Mouse (Mus musculus): ENCODE measurements around the gene Bbox1. TPM values are rescaled to one million over a fixed set of nuclear protein-coding genes. Genes with fewer than 3 reads are reported as not detected.
A peak's percentile ranks its signal among the peaks of the same experiment; 100 is the strongest.

Gene Bbox1
- polyA plus RNA-seq, 1 experiment from 2014 or later, result 8.1 TPM

DNA sequence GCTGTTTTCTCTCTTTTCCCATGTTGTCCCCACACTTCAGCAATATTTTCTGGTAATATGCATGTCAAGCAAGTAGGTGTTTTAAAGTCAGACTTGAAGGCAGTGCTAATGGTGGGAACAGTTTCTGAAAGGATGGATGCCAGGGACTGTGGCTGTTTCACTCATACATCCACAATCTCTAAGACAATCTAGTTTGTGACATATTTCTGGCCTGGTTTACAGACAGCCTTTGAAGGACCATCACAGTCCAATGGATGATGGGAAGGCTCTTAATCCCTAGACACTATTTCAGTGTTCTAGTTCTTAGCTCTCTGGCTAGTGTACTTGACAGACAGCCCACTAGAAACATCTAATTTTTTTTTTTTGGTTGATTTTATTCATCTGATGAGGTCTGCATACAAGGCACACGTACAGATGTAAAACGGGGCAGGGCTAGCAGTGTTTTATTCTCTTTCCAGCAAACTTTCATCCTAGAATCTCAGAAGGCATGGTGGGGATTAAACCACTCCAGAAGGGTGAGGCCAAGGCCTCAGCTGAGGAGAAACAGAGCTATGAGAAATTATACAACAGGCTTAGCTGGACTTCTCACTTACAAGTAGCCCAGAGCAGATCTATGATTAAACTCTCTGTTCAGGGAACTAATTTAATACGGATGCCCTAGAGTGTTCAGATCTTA lies 28.4 kb downstream of the Bbox1 start:
- Histone ChIP-seq H3K27me3 (ENCODE audit: control insufficient read depth, insufficient read depth, low read depth, low read length) (no peaks in the 10 kb centered on the region), H3K27ac (ENCODE audit: low read length) (no peak overlapping the region), H3K9me3 (replicated peaks; ENCODE audit: control insufficient read depth, low read length) (no peaks in the 10 kb centered on the region), H3K4me3 (ENCODE audit: low read depth, low read length) (no peak overlapping the region), H3K9ac (ENCODE audit: low read depth, low read length) (no peak overlapping the region), H3K4me1 (ENCODE audit: control insufficient read depth, low read depth, low read length) (no peaks in the 10 kb centered on the region), H3K4me2 (ENCODE audit: low read depth, low read length) (no peak overlapping the region), H3K36me3 (ENCODE audit: control insufficient read depth, insufficient read depth) (no peaks in the 10 kb centered on the region)
- WGBS (ENCODE audit: insufficient replicate concordance), result 64% methylated on average over 3 of the region's 3 CpGs
- ATAC-seq (ENCODE audit: low read depth), result no peak

DNA sequence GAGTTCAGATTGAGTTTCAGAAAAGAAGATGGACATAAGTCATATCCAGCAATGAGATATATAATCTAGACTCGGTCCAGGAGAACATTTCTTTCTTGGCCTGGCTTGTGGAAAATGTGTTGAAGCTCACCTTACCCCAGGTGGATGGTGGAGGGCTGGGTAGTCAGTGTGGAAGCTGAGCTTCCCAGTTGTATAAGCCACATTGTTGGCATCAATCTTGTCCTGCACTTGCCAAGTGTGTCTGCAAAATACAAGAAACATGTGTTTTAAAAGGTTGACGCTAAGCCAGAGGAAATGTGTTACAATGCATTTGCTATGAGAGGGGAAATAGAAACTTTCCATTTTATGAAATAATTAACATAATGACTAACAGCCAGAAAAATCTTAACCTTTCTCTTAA lies 38.9 kb downstream of the Bbox1 start:
- H3K27ac ChIP-seq (ENCODE audit: low read length), result no peak overlapping the region
- H3K4me2 ChIP-seq (ENCODE audit: low read depth, low read length), result no peak overlapping the region
- no peak for ATAC-seq (ENCODE audit: low read depth)
- no peaks in the 10 kb centered on the region for H3K9me3 ChIP-seq (replicated peaks; ENCODE audit: control insufficient read depth, low read length)
- H3K4me3 ChIP-seq (ENCODE audit: low read depth, low read length), result no peak overlapping the region
- no peak overlapping the region for H3K9ac ChIP-seq (ENCODE audit: low read depth, low read length)
- 50% methylated on average over 2 of the region's 2 CpGs for WGBS (ENCODE audit: insufficient replicate concordance)
- H3K27me3 ChIP-seq (ENCODE audit: control insufficient read depth, insufficient read depth, low read depth, low read length), result no peaks in the 10 kb centered on the region
- no peaks in the 10 kb centered on the region for H3K36me3 ChIP-seq (ENCODE audit: control insufficient read depth, insufficient read depth)
- H3K4me1 ChIP-seq (ENCODE audit: control insufficient read depth, low read depth, low read length), result no peaks in the 10 kb centered on the region

DNA sequence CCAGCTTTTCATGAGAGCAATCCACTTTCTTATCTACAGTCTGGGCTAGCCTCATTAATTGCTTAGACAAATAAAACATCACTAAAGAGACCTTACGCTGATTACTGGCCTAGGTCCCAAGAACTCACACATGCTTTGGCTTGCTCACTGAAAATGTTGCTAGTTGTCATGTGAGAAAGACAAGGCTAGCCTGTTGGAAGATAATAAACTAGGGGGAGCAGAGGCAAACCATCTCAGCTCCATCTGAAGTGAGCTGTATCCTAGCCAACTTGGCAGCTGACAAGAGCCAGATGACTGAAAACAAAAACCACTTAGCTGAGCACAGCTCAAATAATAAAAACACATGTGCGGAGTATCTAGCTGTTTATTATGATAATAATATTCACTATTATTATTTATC lies 40.2 kb downstream of the Bbox1 start:
- WGBS (ENCODE audit: insufficient replicate concordance), result 70% methylated on average over 2 of the region's 2 CpGs
- Histone ChIP-seq H3K4me3 (ENCODE audit: low read depth, low read length) (no peak overlapping the region), H3K9me3 (replicated peaks; ENCODE audit: control insufficient read depth, low read length) (no peaks in the 10 kb centered on the region), H3K27ac (ENCODE audit: low read length) (no peak overlapping the region), H3K27me3 (ENCODE audit: control insufficient read depth, insufficient read depth, low read depth, low read length) (no peaks in the 10 kb centered on the region), H3K36me3 (ENCODE audit: control insufficient read depth, insufficient read depth) (no peaks in the 10 kb centered on the region), H3K4me2 (ENCODE audit: low read depth, low read length) (no peak overlapping the region), H3K9ac (ENCODE audit: low read depth, low read length) (no peak overlapping the region), H3K4me1 (ENCODE audit: control insufficient read depth, low read depth, low read length) (no peaks in the 10 kb centered on the region)
- no peak for ATAC-seq (ENCODE audit: low read depth)

DNA sequence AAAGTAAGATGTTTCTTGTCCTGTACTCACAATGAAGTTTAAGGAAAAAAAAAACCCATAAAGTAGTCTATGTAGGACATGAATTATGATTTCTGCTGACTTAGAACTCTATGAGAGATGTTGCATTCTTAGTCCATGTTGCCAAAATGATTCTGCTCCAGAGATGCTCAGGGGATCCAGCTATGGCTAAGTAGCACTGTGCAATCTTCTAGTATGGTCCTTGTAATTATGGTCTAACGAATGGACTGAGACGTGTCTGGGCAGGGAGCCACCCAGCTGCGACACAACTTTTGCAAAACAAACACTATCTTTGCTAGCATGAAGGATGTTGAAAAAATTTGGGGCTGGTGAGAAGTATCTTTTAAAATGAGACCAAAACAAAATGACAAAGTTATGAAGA lies 45.1 kb downstream of the Bbox1 start:
- H3K27ac ChIP-seq (ENCODE audit: low read length), result no peak overlapping the region
- no peaks in the 10 kb centered on the region for H3K36me3 ChIP-seq (ENCODE audit: control insufficient read depth, insufficient read depth)
- H3K4me1 ChIP-seq (ENCODE audit: control insufficient read depth, low read depth, low read length), result no peaks in the 10 kb centered on the region
- ATAC-seq (ENCODE audit: low read depth), result no peak
- no peaks in the 10 kb centered on the region for H3K27me3 ChIP-seq (ENCODE audit: control insufficient read depth, insufficient read depth, low read depth, low read length)
- H3K9ac ChIP-seq (ENCODE audit: low read depth, low read length), result no peak overlapping the region
- H3K4me2 ChIP-seq (ENCODE audit: low read depth, low read length), result no peak overlapping the region
- no peak overlapping the region for H3K4me3 ChIP-seq (ENCODE audit: low read depth, low read length)
- WGBS (ENCODE audit: insufficient replicate concordance), result 56% methylated on average over 3 of the region's 3 CpGs
- H3K9me3 ChIP-seq (replicated peaks; ENCODE audit: control insufficient read depth, low read length), result no peaks in the 10 kb centered on the region

GRCm38 (mm10) chr2:110232252-110232651 lies 82.1 kb downstream of the Bbox1 start:
- ATAC-seq (ENCODE audit: low read depth), result no peak

GRCm38 (mm10) chr2:110230753-110231152 lies 83.6 kb downstream of the Bbox1 start:
- H3K9ac ChIP-seq (ENCODE audit: low read depth, low read length), result no peak overlapping the region
- no peak overlapping the region for H3K27ac ChIP-seq (ENCODE audit: low read length)
- H3K9me3 ChIP-seq (replicated peaks; ENCODE audit: control insufficient read depth, low read length), result no peaks in the 10 kb centered on the region
- no peak overlapping the region for H3K4me2 ChIP-seq (ENCODE audit: low read depth, low read length)
- no peak overlapping the region for H3K4me3 ChIP-seq (ENCODE audit: low read depth, low read length)
- H3K27me3 ChIP-seq (ENCODE audit: control insufficient read depth, insufficient read depth, low read depth, low read length), result no peaks in the 10 kb centered on the region
- 55% methylated on average over 4 of the region's 4 CpGs for WGBS (ENCODE audit: insufficient replicate concordance)
- H3K36me3 ChIP-seq (ENCODE audit: control insufficient read depth, insufficient read depth), result no peaks in the 10 kb centered on the region
- no peaks in the 10 kb centered on the region for H3K4me1 ChIP-seq (ENCODE audit: control insufficient read depth, low read depth, low read length)
- no peak for ATAC-seq (ENCODE audit: low read depth)

More at GRCm38 (mm10) chr2:110232252-110232651, 82.1 kb downstream of the Bbox1 start:
- H3K27me3 ChIP-seq (ENCODE audit: control insufficient read depth, insufficient read depth, low read depth, low read length), result no peaks in the 10 kb centered on the region
- H3K9me3 ChIP-seq (replicated peaks; ENCODE audit: control insufficient read depth, low read length), result no peaks in the 10 kb centered on the region
- H3K4me3 ChIP-seq (ENCODE audit: low read depth, low read length), result no peak overlapping the region
- no peak overlapping the region for H3K27ac ChIP-seq (ENCODE audit: low read length)
- H3K9ac ChIP-seq (ENCODE audit: low read depth, low read length), result no peak overlapping the region
- H3K4me1 ChIP-seq (ENCODE audit: control insufficient read depth, low read depth, low read length), result no peaks in the 10 kb centered on the region
- no peaks in the 10 kb centered on the region for H3K36me3 ChIP-seq (ENCODE audit: control insufficient read depth, insufficient read depth)
- no peak overlapping the region for H3K4me2 ChIP-seq (ENCODE audit: low read depth, low read length)
- 56% methylated on average over 9 of the region's 9 CpGs for WGBS (ENCODE audit: insufficient replicate concordance)

- Histone ChIP-seq H3K9ac (ENCODE audit: low read depth, low read length) (no peak overlapping the region), H3K4me1 (ENCODE audit: control insufficient read depth, low read depth, low read length) (no peaks in the 10 kb centered on the region), H3K36me3 (ENCODE audit: control insufficient read depth, insufficient read depth) (no peaks in the 10 kb centered on the region), H3K4me3 (ENCODE audit: low read depth, low read length) (no peak overlapping the region), H3K27me3 (ENCODE audit: control insufficient read depth, insufficient read depth, low read depth, low read length) (no peaks in the 10 kb centered on the region), H3K27ac (ENCODE audit: low read length) (no peak overlapping the region), H3K4me2 (ENCODE audit: low read depth, low read length) (no peak overlapping the region), H3K9me3 (replicated peaks; ENCODE audit: control insufficient read depth, low read length) (no peaks in the 10 kb centered on the region)
- WGBS (ENCODE audit: insufficient replicate concordance), result 23% methylated on average over 15 of the region's 15 CpGs
- ATAC-seq (ENCODE audit: low read depth), result peak; percentile 50
Observed at GRCm38 (mm10) chr2:110229143-110230087, 84.9 kb downstream of the Bbox1 start.

DNA sequence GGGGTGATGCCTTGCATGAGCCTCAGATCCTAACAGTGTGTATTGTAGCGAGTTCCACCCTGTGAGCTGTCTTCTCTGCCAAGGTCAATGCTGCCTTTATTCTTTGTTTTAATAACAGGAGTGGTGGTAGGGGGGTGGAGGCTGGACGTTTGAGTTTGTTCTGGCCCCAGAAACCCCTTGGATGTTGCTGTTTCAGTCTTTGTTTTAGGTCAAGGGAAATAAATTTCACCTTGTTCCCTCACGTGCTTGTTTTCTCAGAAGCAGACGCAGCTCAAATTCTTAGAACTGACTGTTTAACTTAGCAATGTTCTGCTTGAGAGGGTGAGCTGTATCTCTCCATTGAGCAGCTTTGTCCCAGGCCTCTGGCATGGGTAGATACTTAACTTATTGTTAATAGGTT lies 87.9 kb downstream of the Bbox1 start:
- no peak for ATAC-seq (ENCODE audit: low read depth)
- H3K27ac ChIP-seq (ENCODE audit: low read length), result no peak overlapping the region
- no peaks in the 10 kb centered on the region for H3K4me1 ChIP-seq (ENCODE audit: control insufficient read depth, low read depth, low read length)
- no peak overlapping the region for H3K9ac ChIP-seq (ENCODE audit: low read depth, low read length)
- 44% methylated on average over 4 of the region's 4 CpGs for WGBS (ENCODE audit: insufficient replicate concordance)
- H3K36me3 ChIP-seq (ENCODE audit: control insufficient read depth, insufficient read depth), result no peaks in the 10 kb centered on the region
- no peaks in the 10 kb centered on the region for H3K9me3 ChIP-seq (replicated peaks; ENCODE audit: control insufficient read depth, low read length)
- H3K4me3 ChIP-seq (ENCODE audit: low read depth, low read length), result no peak overlapping the region
- H3K4me2 ChIP-seq (ENCODE audit: low read depth, low read length), result no peak overlapping the region
- H3K27me3 ChIP-seq (ENCODE audit: control insufficient read depth, insufficient read depth, low read depth, low read length), result no peaks in the 10 kb centered on the region

GRCm38 (mm10) chr2:110225969-110226368 lies 88.4 kb downstream of the Bbox1 start:
- Histone ChIP-seq H3K27me3 (ENCODE audit: control insufficient read depth, insufficient read depth, low read depth, low read length) (no peaks in the 10 kb centered on the region), H3K9me3 (replicated peaks; ENCODE audit: control insufficient read depth, low read length) (no peaks in the 10 kb centered on the region), H3K4me1 (ENCODE audit: control insufficient read depth, low read depth, low read length) (no peaks in the 10 kb centered on the region), H3K4me3 (ENCODE audit: low read depth, low read length) (no peak overlapping the region), H3K9ac (ENCODE audit: low read depth, low read length) (no peak overlapping the region), H3K36me3 (ENCODE audit: control insufficient read depth, insufficient read depth) (no peaks in the 10 kb centered on the region), H3K4me2 (ENCODE audit: low read depth, low read length) (no peak overlapping the region), H3K27ac (ENCODE audit: low read length) (no peak overlapping the region)
- ATAC-seq (ENCODE audit: low read depth), result no peak

Data from liver, embryonic 16.5 days (tissue).